8 mouse cellular contexts compared by ENCODE assay signal in the genomic region with DNA sequence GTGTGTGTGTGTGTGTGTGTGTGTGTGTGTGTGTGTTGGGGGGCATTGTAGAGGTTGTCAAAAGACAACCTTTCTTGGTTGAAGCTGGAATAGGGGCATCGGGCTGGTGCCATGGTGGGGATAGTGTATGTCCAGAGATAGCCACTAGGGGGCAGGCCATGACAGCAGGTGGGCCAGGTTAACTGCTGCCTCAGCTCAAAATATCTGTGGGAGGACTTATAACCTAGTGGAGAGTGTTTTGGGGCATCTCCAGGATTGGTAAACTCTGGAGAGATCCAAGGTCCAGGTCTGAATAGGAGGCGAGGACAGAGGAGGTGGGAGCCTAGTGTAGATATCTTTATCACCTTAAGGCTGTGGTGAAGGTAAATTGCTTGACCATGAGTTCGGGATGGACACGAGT.
DNase-seq lines count a peak whose midpoint lies in the region; TF ChIP-seq lines count a peak whose summit lies in the region.
"Had no signal": no experiment of that assay in that cellular context is flagged by ENCODE, and none has a peak within 500 bp of the region (broad histone marks: within the 10 kb centered on the region; RNA-seq: fewer than 3 reads in every experiment).

No protein-coding gene starts in this region.

- no peaks in the 10 kb centered on the region for H3K9me3 ChIP-seq in midbrain, embryonic 10.5 days (replicated peaks)
- H3K9me3 ChIP-seq: hindbrain, embryonic 15.5 days had no signal

- WGBS in midbrain, embryonic 10.5 days: 64% methylated on average over 4 of the region's 4 CpGs

- H3K36me3 ChIP-seq in midbrain, embryonic 10.5 days: no peaks in the 10 kb centered on the region
- H3K36me3 ChIP-seq: hindbrain, embryonic 15.5 days had no signal

- peak overlapping the region; percentile 65 for H3K27ac ChIP-seq in gastrocnemius, adult 2 months
- H3K27ac ChIP-seq in midbrain, embryonic 10.5 days (replicated peaks): no peak overlapping the region
- H3K27ac ChIP-seq: hindbrain, embryonic 15.5 days had no signal

- intact Hi-C loops in gastrocnemius, adult 2 months (cut with DNase I): loop anchor here (2.0 to 10.0 kb wide), 2 partner anchors 111 to 1311 kb away; a partner anchor contains a TSS
- intact Hi-C loops in left cerebral cortex, postnatal 36 days (cut with DNase I): loop anchor here (2.0 to 5.0 kb wide), 4 partner anchors 111 to 1538 kb away; a partner anchor contains a TSS

- H3K4me1 ChIP-seq in midbrain, embryonic 10.5 days: peaks cover 6% of the 10 kb centered on the region

- H3K4me3 ChIP-seq in gastrocnemius, adult 2 months: no peak overlapping the region
- no peak overlapping the region for H3K4me3 ChIP-seq in midbrain, embryonic 10.5 days
- H3K4me3 ChIP-seq: hindbrain, embryonic 15.5 days had no signal

- peak; percentile 84 for DNase-seq in adrenal gland, adult 2 months
- DNase-seq in cerebellum, postnatal 14 days: peak; percentile 69 to 75
- peak; percentile 73 for DNase-seq in gastrocnemius, adult 2 months
- DNase-seq in kidney, adult 18-20 months: peak; percentile 71
- DNase-seq in left cerebral cortex, postnatal 36 days (ENCODE audit: low spot score in 2 of 2): peak; percentile 53 to 62
- peak; percentile 62 for DNase-seq in midbrain, embryonic 10.5 days (ENCODE audit: low spot score)
- peak; percentile 25 to 64 for DNase-seq in spleen, postnatal 4 days (ENCODE audit: low spot score in 2 of 2)

- no peaks in the 10 kb centered on the region for H3K27me3 ChIP-seq in midbrain, embryonic 10.5 days (ENCODE audit: low read depth, poor library complexity, severe bottlenecking)

- peak; percentile 86 for TF ChIP-seq CTCF in gastrocnemius, adult 2 months (IDR thresholded peaks at IDR 0.05)
